Mouse (Mus musculus) liver, embryonic 13.5 days (tissue): Measurements from ENCODE around the gene Ccnb1ip1. TPM values are rescaled to one million over a fixed set of nuclear protein-coding genes. Genes with fewer than 3 reads are reported as not detected.
A peak's percentile ranks its signal among the peaks of the same experiment; 100 is the strongest.

Experiments used
- ATAC-seq: fragments of 200-750 bp; cut with Nextera tagmentation; 2 replicates; pipeline ENCODE4 v1.8.0; 2017; ENCODE audit warnings: low read depth, mild to moderate bottlenecking, moderate number of reproducible peaks, moderate library complexity
- DNase-seq: peaks from one replicate; pipeline ENCODE4 v3.0.0; 2022
- H3K27ac ChIP-seq: fragments of 300-500 bp; sonication (generic); 2 replicates; pipeline ENCODE4 v1.5.1; 2015; ENCODE audit warnings: moderate library complexity, mild to moderate bottlenecking, inconsistent platforms
- H3K27me3 ChIP-seq: fragments of 300-500 bp; sonication (generic); 2 replicates; pipeline ENCODE4 v1.6.1; 2015; ENCODE audit warnings: mild to moderate bottlenecking, inconsistent platforms
- H3K36me3 ChIP-seq: fragments of 300-500 bp; sonication (generic); 2 replicates; pipeline ENCODE4 v1.6.1; 2015; ENCODE audit warnings: mild to moderate bottlenecking, inconsistent platforms
- H3K4me1 ChIP-seq: fragments of 300-500 bp; sonication (generic); replicated peaks from 2 replicates; pipeline ENCODE4 v1.6.1; 2015; ENCODE audit warnings: inconsistent platforms
- H3K4me2 ChIP-seq: fragments of 300-500 bp; sonication (generic); 2 replicates; pipeline ENCODE4 v1.6.1; 2015; ENCODE audit warnings: inconsistent platforms, mild to moderate bottlenecking, moderate library complexity
- H3K4me3 ChIP-seq: fragments of 300-500 bp; sonication (generic); replicated peaks from 2 replicates; pipeline ENCODE4 v1.5.1; 2015; ENCODE audit warnings: mild to moderate bottlenecking, inconsistent platforms
- H3K9ac ChIP-seq: fragments of 300-500 bp; sonication (generic); 2 replicates; pipeline ENCODE4 v1.6.1; 2015; ENCODE audit warnings: mild to moderate bottlenecking, inconsistent platforms
- H3K9me3 ChIP-seq: fragments of 300-500 bp; sonication (generic); replicated peaks from 2 replicates; pipeline ENCODE4 v1.6.1; 2016; ENCODE audit warnings: inconsistent platforms
- WGBS: fragments of 180-500 bp; shearing (Covaris S2); methylation state at CpG from one replicate; pipeline ENCODE4 v1.1.7; 2015; ENCODE audit not compliant: insufficient replicate concordance; 5-methylcytosine and 5-hydroxymethylcytosine counted together
- polyA plus RNA-seq: library from polyadenylated mRNA; unstranded; fragments of >200 nt; fragmentation: Nextera tagmentation; extraction: Ambion mirVana; gene quantifications from 2 replicates; pipeline ENCODE4 v1.2.1, GENCODE M21; 2015

The Ccnb1ip1 gene
- polyA plus RNA-seq, 1 experiment from 2014 or later = not detected

- Histone ChIP-seq H3K9ac (no peak overlapping the region), H3K4me3 (no peak overlapping the region), H3K36me3 (no peaks in the 10 kb centered on the region), H3K27ac (no peak overlapping the region), H3K4me2 (no peak overlapping the region), H3K27me3 (no peaks in the 10 kb centered on the region), H3K4me1 (peaks cover 25% of the 10 kb centered on the region), H3K9me3 (no peaks in the 10 kb centered on the region)
- WGBS = 44% methylated on average over 4 of the region's 4 CpGs
- no peak for DNase-seq
- no peak for ATAC-seq
Observed at GRCm38 (mm10) chr14:50802843-50803562, 4.5 kb downstream of the Ccnb1ip1 start.

DNA sequence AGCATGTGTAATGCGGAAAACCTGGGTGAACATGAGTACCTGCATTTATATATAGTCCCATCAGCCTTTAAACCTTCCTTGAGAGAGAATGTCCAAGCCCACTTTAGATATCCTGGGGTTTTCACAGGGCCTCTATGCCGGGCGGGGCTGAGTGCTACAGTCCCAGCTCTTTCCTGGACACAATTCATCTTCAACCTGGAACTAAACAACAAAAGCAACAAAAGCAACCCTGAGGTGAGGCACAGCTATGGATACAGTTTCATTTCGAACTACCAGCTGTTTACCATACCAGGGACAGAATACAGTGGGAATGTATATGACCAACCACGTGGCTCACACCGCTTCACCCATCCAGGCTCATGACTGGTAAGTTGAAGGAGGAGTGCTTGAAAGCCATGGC, 5.1 kb downstream of the Ccnb1ip1 start:
- H3K4me3 ChIP-seq = no peak overlapping the region
- 81% methylated on average over 6 of the region's 6 CpGs for WGBS
- no peaks in the 10 kb centered on the region for H3K9me3 ChIP-seq
- peaks cover 25% of the 10 kb centered on the region for H3K4me1 ChIP-seq
- ATAC-seq = no peak
- no peak overlapping the region for H3K27ac ChIP-seq
- H3K27me3 ChIP-seq = no peaks in the 10 kb centered on the region
- no peaks in the 10 kb centered on the region for H3K36me3 ChIP-seq
- no peak overlapping the region for H3K9ac ChIP-seq
- H3K4me2 ChIP-seq = no peak overlapping the region
- no peak for DNase-seq

DNA sequence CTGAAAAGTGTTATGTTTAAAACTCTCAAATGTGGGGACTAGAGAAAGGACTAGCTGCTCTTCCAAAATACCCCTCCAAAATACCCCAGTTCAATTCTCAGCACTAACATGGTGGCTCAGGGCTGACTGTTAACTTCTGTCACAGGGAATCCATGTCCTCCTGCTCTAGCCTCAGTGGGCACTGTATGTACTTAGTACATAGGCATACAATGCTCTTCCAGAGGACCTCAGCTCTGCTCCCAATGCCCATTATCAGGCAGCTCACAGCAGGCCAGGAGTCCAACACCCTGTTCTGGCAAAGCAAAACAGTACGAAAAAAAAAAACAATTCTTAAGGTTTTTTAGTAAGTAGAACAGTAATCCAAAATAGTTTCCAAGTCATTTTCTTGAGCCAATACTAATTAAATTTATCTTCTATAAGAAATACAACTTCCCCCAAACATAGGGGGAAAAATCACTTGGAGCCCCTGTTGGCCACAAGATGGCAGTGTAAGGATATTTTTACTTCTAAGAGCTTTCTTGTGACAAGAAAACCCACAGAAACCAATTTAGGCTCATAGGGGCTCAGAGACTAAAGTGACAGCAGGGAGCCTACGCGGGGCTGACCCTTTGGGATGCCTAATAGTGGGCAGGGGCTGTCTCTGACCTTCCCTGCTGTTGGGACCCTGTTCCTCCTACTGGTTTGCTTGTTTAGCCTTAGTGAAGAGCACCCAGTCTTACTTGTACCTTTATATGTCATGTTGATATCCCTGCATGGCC, 7.9 kb downstream of the Ccnb1ip1 start:
- no peaks in the 10 kb centered on the region for H3K36me3 ChIP-seq
- H3K4me3 ChIP-seq = no peak overlapping the region
- no peaks in the 10 kb centered on the region for H3K27me3 ChIP-seq
- DNase-seq = no peak
- WGBS = 6% methylated on average over 3 of the region's 3 CpGs
- H3K27ac ChIP-seq = no peak overlapping the region
- H3K9ac ChIP-seq = no peak overlapping the region
- ATAC-seq = no peak
- no peak overlapping the region for H3K4me2 ChIP-seq
- no peaks in the 10 kb centered on the region for H3K9me3 ChIP-seq
- peaks cover 17% of the 10 kb centered on the region for H3K4me1 ChIP-seq

DNA sequence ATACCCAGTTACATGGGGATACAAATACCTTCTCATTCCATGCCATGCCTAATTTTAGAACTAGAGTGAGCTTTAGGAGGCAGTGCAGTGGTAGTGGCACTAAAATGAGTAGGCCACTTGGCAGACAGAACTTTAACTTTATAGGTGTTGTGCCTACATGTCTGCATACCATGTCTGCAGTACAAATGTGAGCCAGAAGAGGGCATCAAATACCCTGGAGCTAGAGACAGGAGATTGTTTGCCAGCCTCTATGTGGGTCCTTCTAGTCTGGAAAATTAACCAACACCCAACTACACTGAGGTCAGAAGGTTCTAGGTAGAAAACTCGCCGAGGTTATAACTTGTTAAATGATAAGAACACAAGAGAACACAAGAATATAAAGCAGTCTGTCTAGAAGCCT, 9.0 kb downstream of the Ccnb1ip1 start:
- WGBS = 47% methylated on average over 2 of the region's 2 CpGs
- H3K4me2 ChIP-seq = no peak overlapping the region
- H3K36me3 ChIP-seq = no peaks in the 10 kb centered on the region
- H3K27me3 ChIP-seq = no peaks in the 10 kb centered on the region
- no peak overlapping the region for H3K4me3 ChIP-seq
- H3K27ac ChIP-seq = no peak overlapping the region
- peaks cover 14% of the 10 kb centered on the region for H3K4me1 ChIP-seq
- H3K9me3 ChIP-seq = no peaks in the 10 kb centered on the region
- no peak for ATAC-seq
- H3K9ac ChIP-seq = no peak overlapping the region
- no peak for DNase-seq

DNA sequence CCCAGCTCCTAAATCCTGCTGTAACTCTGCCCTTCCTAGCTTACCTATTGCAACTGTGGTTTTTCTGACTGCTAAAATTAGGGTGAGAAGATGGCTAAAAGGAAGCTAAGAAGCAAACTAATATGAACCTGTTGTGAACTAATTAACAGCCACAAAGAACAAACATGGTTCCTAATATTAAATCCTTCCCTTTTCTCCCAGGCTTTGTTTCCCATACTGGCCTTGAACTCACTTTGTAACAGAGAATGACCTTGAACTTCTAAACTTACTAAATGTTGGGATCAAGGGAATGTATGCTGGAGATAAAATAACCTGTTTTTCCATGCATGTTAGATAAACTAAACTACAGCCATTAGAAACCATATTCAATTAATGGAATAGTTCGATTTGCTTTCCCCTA, 11.1 kb downstream of the Ccnb1ip1 start:
- Histone ChIP-seq H3K27ac (no peak overlapping the region), H3K9ac (no peak overlapping the region), H3K4me2 (no peak overlapping the region), H3K36me3 (no peaks in the 10 kb centered on the region), H3K9me3 (no peaks in the 10 kb centered on the region), H3K4me1 (no peaks in the 10 kb centered on the region), H3K4me3 (no peak overlapping the region), H3K27me3 (no peaks in the 10 kb centered on the region)
- no peak for DNase-seq
- no peak for ATAC-seq
- WGBS = 58% methylated on average over 1 of the region's 1 CpGs

DNA sequence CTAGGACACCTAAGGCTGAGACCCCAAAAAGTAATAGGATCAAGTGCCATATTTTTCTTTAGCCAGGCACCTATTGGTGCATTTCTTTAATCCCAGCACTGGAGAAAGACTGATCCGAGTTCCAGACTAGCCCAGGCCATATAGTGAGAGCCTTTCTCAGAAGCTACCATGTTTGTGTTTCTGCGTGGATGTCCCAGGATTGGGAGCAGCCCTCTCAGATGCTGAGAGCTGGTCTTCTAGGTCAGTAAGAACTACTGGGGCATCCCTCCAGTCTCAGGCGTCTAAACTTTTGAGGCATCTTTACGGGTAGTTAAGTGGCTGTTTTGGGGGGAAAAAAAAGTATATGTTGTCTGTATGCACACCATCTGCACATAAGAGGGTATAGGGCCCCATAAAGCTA, 11.6 kb downstream of the Ccnb1ip1 start:
- WGBS = 64% methylated on average over 4 of the region's 4 CpGs
- no peak overlapping the region for H3K9ac ChIP-seq
- no peaks in the 10 kb centered on the region for H3K36me3 ChIP-seq
- DNase-seq (no peak), ATAC-seq (no peak)
- H3K4me3 ChIP-seq = no peak overlapping the region
- H3K9me3 ChIP-seq = no peaks in the 10 kb centered on the region
- H3K27me3 ChIP-seq = no peaks in the 10 kb centered on the region
- no peaks in the 10 kb centered on the region for H3K4me1 ChIP-seq
- no peak overlapping the region for H3K4me2 ChIP-seq
- H3K27ac ChIP-seq = no peak overlapping the region

- WGBS = 84% methylated on average over 24 of the region's 24 CpGs
- Histone ChIP-seq H3K4me3 (no peak overlapping the region), H3K4me2 (no peak overlapping the region), H3K27ac (no peak overlapping the region), H3K27me3 (no peaks in the 10 kb centered on the region), H3K36me3 (no peaks in the 10 kb centered on the region), H3K9me3 (no peaks in the 10 kb centered on the region), H3K9ac (no peak overlapping the region), H3K4me1 (no peaks in the 10 kb centered on the region)
- ATAC-seq (no peak), DNase-seq (peak; percentile 46)
Observed at GRCm38 (mm10) chr14:50795261-50795935, 12.1 kb downstream of the Ccnb1ip1 start.

DNA sequence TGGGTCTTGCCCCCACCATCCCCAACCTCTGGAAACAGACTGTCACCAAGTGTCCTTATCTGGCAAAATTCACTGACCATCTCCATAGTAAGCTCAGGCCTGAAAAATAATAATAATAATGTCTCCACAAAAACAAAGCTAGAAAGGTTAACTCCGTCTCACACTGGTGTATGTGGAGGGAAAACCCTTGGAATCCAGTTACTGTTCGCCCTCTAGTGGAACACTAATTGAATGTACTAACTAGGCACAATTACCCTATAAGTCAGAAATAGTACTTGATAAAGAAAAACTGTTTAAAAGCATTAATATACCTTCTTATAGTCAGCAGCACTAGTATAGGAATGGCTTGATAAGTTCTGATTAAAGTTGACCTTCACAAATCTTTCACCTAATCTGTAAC, 19.4 kb downstream of the Ccnb1ip1 start:
- no peaks in the 10 kb centered on the region for H3K9me3 ChIP-seq
- no peak overlapping the region for H3K4me2 ChIP-seq
- no peak overlapping the region for H3K4me3 ChIP-seq
- H3K27ac ChIP-seq = no peak overlapping the region
- WGBS = 17% methylated on average over 2 of the region's 2 CpGs
- peaks cover 11% of the 10 kb centered on the region for H3K4me1 ChIP-seq
- no peak for ATAC-seq
- no peak overlapping the region for H3K9ac ChIP-seq
- no peaks in the 10 kb centered on the region for H3K36me3 ChIP-seq
- H3K27me3 ChIP-seq = no peaks in the 10 kb centered on the region
- DNase-seq = no peak

DNA sequence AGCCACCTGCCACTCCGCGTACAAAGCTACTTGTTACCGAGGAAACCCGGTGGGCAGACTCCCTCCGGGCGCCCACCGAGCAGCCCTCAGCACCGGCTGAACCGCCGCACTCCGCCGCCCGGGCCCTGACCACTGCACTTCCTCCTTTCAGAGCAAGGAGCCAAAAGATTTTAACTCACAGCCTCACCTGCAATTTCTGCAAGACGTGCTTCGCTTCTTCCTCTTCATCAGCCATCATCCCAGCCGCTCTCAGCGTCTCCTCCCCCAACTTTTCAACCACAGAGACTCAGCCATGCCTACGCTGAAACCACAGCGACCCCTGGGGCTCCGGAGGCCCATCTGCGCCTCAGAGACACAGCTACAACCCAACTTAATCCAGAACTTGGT, 22.3 kb downstream of the Ccnb1ip1 start, which contains the start of gene Ttc5:
Gene Ttc5 (minus strand): TSS at position 269 of the 387 bp plus-strand sequence.
- peak within 1 kb of the TSS; percentile 29; the same call in 1 of the 2 replicates for H3K27ac ChIP-seq
- under 1% methylated on average over 21 of the region's 21 CpGs for WGBS

DNA sequence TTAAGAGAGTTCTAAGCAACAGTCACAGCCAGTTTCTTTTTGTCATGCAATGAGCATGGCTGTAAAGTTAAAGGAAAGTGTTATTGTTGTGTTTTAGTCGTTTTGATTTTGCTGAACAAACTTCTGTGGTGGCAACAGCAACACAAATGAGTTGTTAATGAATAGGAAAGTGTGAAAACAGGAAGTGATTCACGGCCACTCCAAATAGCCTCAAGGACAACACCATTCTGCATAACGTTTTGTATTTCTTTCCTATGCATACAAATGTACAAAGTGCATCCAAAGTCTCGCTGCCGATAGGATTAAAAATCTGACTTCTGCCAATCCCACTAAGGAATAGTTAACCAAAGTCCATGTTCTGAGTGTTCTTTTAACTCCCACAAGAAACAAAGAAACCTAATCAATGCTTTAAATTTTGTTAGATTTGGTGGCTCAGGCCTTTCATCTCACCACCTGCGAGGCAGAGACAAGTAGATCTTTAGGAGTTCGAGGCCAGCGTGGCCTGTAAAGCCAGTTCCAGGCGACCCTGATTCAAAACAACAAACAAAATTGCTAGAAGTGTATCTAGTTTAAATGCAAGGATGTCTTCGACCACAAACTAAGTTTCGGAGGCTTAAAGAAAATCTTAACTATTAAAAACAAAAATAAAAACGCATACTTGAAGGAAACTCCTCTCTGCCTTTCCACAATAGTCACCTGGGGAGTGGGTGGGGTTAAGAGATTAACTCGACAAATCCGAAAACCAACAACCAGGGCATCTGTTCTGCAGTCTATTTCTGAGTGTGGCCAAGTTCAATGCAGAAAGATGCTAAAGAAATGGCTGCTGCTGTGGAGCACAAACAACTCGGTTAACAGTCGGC, 22.9 kb downstream of the Ccnb1ip1 start:
- H3K9ac ChIP-seq = peak overlapping the region; percentile 77
- H3K4me1 ChIP-seq = peaks cover 13% of the 10 kb centered on the region
- H3K4me3 ChIP-seq = peak overlapping the region; percentile 83
- H3K4me2 ChIP-seq = peak overlapping the region; percentile 70
- no peaks in the 10 kb centered on the region for H3K9me3 ChIP-seq
- H3K27ac ChIP-seq = peak overlapping the region; percentile 29; the same call in 1 of the 2 replicates
- DNase-seq (no peak), ATAC-seq (peak; percentile 55; the same call in 1 of the 2 replicates)
- H3K27me3 ChIP-seq = no peaks in the 10 kb centered on the region
- WGBS = 15% methylated on average over 16 of the region's 16 CpGs
- H3K36me3 ChIP-seq = peaks cover 10% of the 10 kb centered on the region

More for the DNA sequence above, 22.3 kb downstream of the Ccnb1ip1 start, which contains the start of gene Ttc5:
- peak; percentile 80 for DNase-seq
- Histone ChIP-seq H3K4me1 (peaks cover 13% of the 10 kb centered on the region), H3K4me3 (peak within 1 kb of the TSS; percentile 83), H3K4me2 (peak within 1 kb of the TSS; percentile 70), H3K9ac (peak within 1 kb of the TSS; percentile 77), H3K27me3 (no peaks in the 10 kb centered on the region), H3K9me3 (no peaks in the 10 kb centered on the region), H3K36me3 (peaks cover 10% of the 10 kb centered on the region)
- ATAC-seq = peak; percentile 97
